Mouse (Mus musculus) kidney, postnatal 0 days (tissue): Measurements from ENCODE around the gene Tppp3. TPM values are rescaled to one million over a fixed set of nuclear protein-coding genes. Genes with fewer than 3 reads are reported as not detected.

Experiments
- ATAC-seq: fragments of 200-750 bp; cut with Nextera tagmentation; replicated peaks from 2 replicates; pipeline ENCODE4 v1.8.0; 2017; ENCODE audit warnings: low read depth, moderate number of reproducible peaks, moderate TSS enrichment, moderate library complexity; ENCODE audit not compliant: low FRiP score
- DNase-seq: peaks from one replicate; pipeline ENCODE4 v3.0.0-alpha.2; 2016; ENCODE audit warnings: low spot score
- H3K27ac ChIP-seq: fragments of 300-500 bp; sonication (generic); 2 replicates; pipeline ENCODE4 v1.5.1; 2014; ENCODE audit warnings: mild to moderate bottlenecking
- H3K27me3 ChIP-seq: fragments of 300-500 bp; sonication (generic); 2 replicates; pipeline ENCODE4 v1.6.1; 2014; ENCODE audit warnings: low read length, mixed read lengths; ENCODE audit not compliant: insufficient read depth
- H3K36me3 ChIP-seq: fragments of 300-500 bp; sonication (generic); 2 replicates; pipeline ENCODE4 v1.6.1; 2014; ENCODE audit warnings: low read length, mixed read lengths; ENCODE audit not compliant: insufficient read depth
- H3K4me1 ChIP-seq: fragments of 300-500 bp; sonication (generic); replicated peaks from 2 replicates; pipeline ENCODE4 v1.6.1; 2014; ENCODE audit warnings: antibody characterized with exemption, low read length, mixed read lengths; ENCODE audit not compliant: insufficient read depth
- H3K4me2 ChIP-seq: fragments of 300-500 bp; sonication (generic); 2 replicates; pipeline ENCODE4 v1.6.1; 2014; ENCODE audit warnings: mild to moderate bottlenecking, low read length, moderate library complexity, mixed read lengths
- H3K4me3 ChIP-seq: fragments of 300-500 bp; sonication (generic); replicated peaks from 2 replicates; pipeline ENCODE4 v1.5.1; 2014; ENCODE audit warnings: low read depth, low read length
- H3K9ac ChIP-seq: fragments of 300-500 bp; sonication (generic); 2 replicates; pipeline ENCODE4 v1.6.1; 2014; ENCODE audit warnings: low read depth, low read length
- H3K9me3 ChIP-seq: fragments of 300-500 bp; sonication (generic); replicated peaks from 2 replicates; pipeline ENCODE4 v1.6.1; 2016; ENCODE audit warnings: low read length, inconsistent platforms, mixed read lengths
- CTCF ChIP-seq: IDR thresholded peaks from 2 replicates; pipeline ENCODE4 v1.5.1; 2016; ENCODE audit warnings: antibody characterized with exemption, low read depth, mild to moderate bottlenecking, moderate library complexity
- WGBS: fragments of 180-500 bp; shearing (Covaris S2); extraction: QIAGEN DNeasy Blood & Tissue Kit; methylation state at CpG from one replicate; pipeline ENCODE4 v1.1.7; 2014; 5-methylcytosine and 5-hydroxymethylcytosine counted together
- polyA plus RNA-seq: library from polyadenylated mRNA; unstranded; fragments of >200 nt; fragmentation: Nextera tagmentation; extraction: Ambion mirVana; gene quantifications from 2 replicates; pipeline ENCODE4 v1.2.1, GENCODE M21; 2015

The Tppp3 gene
- polyA plus RNA-seq, 1 experiment from 2014 or later = 15.6 TPM

DNA sequence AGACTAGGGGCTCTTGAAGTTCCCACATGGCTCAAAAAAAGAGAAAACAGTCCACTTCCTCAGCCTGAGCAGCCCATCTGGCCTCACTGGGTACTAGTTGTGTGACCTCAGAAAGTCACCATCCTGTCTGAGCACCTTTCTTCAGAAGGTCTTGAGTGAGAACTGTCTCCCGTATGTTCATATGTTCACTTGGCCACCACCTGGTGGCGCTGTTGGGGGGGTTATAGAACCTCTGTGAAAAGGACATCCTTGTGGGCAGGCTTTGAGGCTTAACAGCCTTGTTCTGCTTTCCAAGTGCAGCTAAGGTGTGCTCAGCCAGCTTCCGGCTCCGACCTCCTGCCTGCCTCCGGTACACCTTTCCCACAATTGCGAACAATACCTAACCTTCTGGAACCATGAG, 10.1 kb upstream of the Tppp3 start:
- Histone ChIP-seq H3K4me2 (no peak overlapping the region), H3K9ac (no peak overlapping the region), H3K4me3 (no peak overlapping the region), H3K36me3 (peaks cover 9% of the 10 kb centered on the region; the same call in 1 of the 2 replicates), H3K9me3 (no peaks in the 10 kb centered on the region), H3K4me1 (0 out of 2 replicates have a peak, but pooled peaks cover 4% of the 10 kb centered on the region), H3K27me3 (no peaks in the 10 kb centered on the region), H3K27ac (no peak overlapping the region)
- TF ChIP-seq CTCF = peak; percentile 69
- no peak for ATAC-seq
- 80% methylated on average over 6 of the region's 6 CpGs for WGBS
- DNase-seq = peak; percentile 63

DNA sequence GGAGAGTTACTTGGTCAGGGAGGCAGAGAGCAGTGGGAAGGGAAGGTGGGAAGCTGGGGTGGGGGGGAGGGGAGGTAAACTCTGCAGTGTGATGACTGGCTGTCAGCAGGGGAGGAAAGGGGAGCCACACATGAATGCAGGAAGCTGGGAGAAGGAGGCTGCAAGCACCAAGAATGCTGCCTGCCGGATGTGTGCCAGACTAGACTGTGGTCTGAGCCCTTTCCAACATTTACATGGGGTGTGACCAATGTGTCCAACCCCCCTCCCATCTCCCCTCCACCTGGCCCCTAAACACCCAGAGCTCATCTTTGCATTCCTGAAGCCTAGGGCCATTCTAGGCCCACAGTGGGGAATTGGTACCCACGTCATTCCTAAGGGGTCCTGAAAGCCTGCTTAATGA, 9.7 kb upstream of the Tppp3 start:
- Histone ChIP-seq H3K27me3 (no peaks in the 10 kb centered on the region), H3K4me3 (no peak overlapping the region), H3K36me3 (peaks cover 9% of the 10 kb centered on the region; the same call in 1 of the 2 replicates), H3K9ac (no peak overlapping the region), H3K9me3 (no peaks in the 10 kb centered on the region), H3K27ac (no peak overlapping the region), H3K4me2 (no peak overlapping the region), H3K4me1 (0 out of 2 replicates have a peak, but pooled peaks cover 7% of the 10 kb centered on the region)
- DNase-seq (no peak), ATAC-seq (no peak)
- 57% methylated on average over 2 of the region's 2 CpGs for WGBS
- no peak for TF ChIP-seq CTCF

DNA sequence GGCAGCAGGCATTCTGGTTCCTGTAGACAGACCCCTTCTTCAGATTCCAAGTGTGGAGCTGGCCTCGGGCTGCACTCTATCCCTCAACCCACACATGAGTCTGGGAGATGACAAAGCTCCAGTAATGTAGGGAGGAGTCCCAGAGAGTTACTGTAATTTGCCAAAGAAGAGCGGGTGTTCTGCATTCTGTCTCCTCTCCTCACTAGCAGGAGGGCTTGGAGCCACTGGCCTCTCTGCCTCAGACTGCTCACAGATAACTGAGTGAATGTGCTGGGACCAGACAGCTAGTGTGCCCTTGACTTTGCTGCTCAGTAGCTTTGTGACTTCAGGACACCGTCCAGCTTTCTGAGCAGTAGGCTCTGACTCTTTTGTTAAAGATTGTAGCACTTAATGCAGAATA, 6.5 kb upstream of the Tppp3 start:
- Histone ChIP-seq H3K4me1 (peaks cover 23% of the 10 kb centered on the region), H3K9ac (no peak overlapping the region), H3K4me2 (no peak overlapping the region), H3K27ac (no peak overlapping the region), H3K27me3 (no peaks in the 10 kb centered on the region), H3K4me3 (no peak overlapping the region), H3K9me3 (no peaks in the 10 kb centered on the region), H3K36me3 (peaks cover 10% of the 10 kb centered on the region; the same call in 1 of the 2 replicates)
- ATAC-seq (no peak), DNase-seq (no peak)
- TF ChIP-seq CTCF = no peak
- 78% methylated on average over 3 of the region's 3 CpGs for WGBS

DNA sequence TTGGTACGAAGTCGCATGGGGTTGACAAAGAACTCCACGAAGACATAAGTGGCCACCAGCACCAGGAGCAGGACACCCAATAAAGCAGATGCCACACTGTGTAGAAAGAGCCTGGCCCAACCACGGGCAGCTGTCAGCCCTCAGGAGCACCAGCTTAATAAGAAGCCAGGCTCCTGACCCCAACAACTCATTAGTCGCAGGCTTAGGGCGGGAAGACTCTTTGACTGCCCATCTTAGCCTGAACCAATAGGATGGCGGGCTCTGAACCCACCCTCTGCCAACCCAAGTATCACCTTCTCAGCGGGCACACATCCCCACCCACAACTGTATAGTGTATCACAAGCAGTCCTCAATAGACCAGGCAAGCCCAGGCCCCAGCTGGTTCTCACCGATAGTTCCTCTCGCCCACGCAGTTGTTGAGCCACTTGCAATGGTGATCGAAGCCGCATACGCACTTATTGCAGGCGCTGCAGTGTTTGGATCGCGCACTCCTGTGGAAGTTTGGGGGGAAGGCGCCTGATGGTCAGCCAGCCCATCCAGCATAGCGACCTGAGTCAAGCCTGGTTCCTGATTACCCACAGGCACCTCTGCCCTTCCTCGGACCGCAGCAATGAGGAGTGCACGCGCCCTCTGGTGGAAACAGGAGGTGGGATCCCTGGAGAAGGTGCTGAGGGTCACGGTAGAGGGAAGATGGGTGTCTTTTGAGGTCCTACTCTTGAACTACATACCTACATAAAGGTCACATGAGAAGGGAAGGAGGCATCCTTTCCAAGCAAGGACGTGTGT, 5.5 kb upstream of the Tppp3 start:
- peak; percentile 41; the same call in 1 of the 2 replicates for ATAC-seq
- Histone ChIP-seq H3K27me3 (no peaks in the 10 kb centered on the region), H3K36me3 (peaks cover 16% of the 10 kb centered on the region), H3K9me3 (no peaks in the 10 kb centered on the region), H3K4me1 (peaks cover 23% of the 10 kb centered on the region), H3K9ac (no peak overlapping the region), H3K4me3 (no peak overlapping the region), H3K27ac (no peak overlapping the region), H3K4me2 (no peak overlapping the region)
- DNase-seq = peak; percentile 74
- peak; percentile 93 for TF ChIP-seq CTCF
- 41% methylated on average over 25 of the region's 25 CpGs for WGBS

DNA sequence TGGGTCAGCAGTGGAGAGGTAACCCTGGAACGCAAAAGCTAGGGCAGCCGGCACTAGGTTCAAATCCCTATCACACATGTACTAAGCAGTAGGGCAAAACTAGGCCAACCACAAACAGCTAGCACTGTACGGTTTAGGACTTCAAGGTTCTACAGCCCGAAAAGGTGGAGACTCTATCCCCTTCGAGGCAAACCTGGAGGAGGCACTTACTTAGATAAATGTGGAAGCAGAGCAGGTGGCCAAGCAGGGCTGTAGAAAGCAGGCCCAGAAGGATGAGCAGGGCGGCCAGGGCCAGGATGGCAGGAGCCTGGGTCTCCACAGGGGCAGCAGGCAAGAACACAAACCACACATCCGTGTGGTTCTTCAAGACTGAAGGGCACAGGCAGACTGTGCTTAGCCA, 4.8 kb upstream of the Tppp3 start:
- no peak for DNase-seq
- H3K4me3 ChIP-seq = no peak overlapping the region
- H3K27me3 ChIP-seq = no peaks in the 10 kb centered on the region
- H3K27ac ChIP-seq = no peak overlapping the region
- H3K36me3 ChIP-seq = peaks cover 16% of the 10 kb centered on the region
- peaks cover 23% of the 10 kb centered on the region for H3K4me1 ChIP-seq
- no peak for ATAC-seq
- 90% methylated on average over 7 of the region's 7 CpGs for WGBS
- H3K9me3 ChIP-seq = no peaks in the 10 kb centered on the region
- H3K9ac ChIP-seq = no peak overlapping the region
- no peak for TF ChIP-seq CTCF
- no peak overlapping the region for H3K4me2 ChIP-seq

DNA sequence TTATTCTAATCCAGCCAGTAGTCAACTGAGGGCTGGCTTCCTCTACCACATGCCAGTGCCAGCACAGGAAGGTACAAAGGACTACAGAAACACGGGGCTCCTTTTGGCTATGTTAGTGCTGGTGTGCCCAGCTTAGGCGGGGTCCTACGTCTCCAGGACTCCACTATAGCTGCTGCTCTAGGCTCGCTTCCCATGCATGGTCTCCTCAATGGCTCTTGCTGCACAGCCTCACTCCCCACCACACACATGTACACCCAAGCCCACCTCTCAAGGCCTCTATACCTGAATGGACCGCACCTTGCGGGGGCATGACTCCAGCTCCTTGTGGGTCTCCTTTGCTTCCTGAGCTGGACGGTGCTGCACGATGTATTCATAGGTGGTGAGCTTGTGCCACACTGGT, 4.4 kb upstream of the Tppp3 start:
- Histone ChIP-seq H3K27ac (no peak overlapping the region), H3K4me1 (peaks cover 27% of the 10 kb centered on the region), H3K27me3 (no peaks in the 10 kb centered on the region), H3K9me3 (no peaks in the 10 kb centered on the region), H3K4me2 (no peak overlapping the region), H3K36me3 (peaks cover 16% of the 10 kb centered on the region), H3K4me3 (no peak overlapping the region), H3K9ac (no peak overlapping the region)
- TF ChIP-seq CTCF = no peak
- DNase-seq (no peak), ATAC-seq (no peak)
- WGBS = 89% methylated on average over 8 of the region's 8 CpGs

DNA sequence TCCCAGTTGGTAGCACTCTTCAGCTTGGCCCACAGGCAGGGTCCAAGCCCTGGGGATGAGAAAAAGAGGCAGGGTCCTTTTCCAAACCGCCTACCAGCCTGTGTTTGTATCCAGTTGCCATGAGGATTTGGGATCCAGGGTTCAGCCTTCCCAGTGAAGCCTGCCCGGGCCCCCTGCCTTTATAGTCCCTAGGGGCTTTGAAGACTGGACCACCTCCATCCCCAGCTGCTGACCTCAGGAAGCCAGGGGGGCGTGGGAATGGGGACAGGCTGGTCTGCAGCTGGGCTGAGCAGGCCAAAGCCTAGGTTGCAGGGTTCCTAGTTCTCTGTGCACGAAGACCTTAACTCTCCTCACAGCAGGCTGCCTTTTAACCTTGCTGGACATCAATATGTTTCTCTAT, 3.9 kb upstream of the Tppp3 start:
- H3K4me2 ChIP-seq = no peak overlapping the region
- no peak for DNase-seq
- H3K27me3 ChIP-seq = no peaks in the 10 kb centered on the region
- no peak overlapping the region for H3K9ac ChIP-seq
- H3K27ac ChIP-seq = peak overlapping the region; percentile 31
- TF ChIP-seq CTCF = no peak
- 44% methylated on average over 4 of the region's 4 CpGs for WGBS
- H3K36me3 ChIP-seq = peaks cover 16% of the 10 kb centered on the region
- ATAC-seq = no peak
- peaks cover 29% of the 10 kb centered on the region for H3K4me1 ChIP-seq
- no peaks in the 10 kb centered on the region for H3K9me3 ChIP-seq
- no peak overlapping the region for H3K4me3 ChIP-seq
